Mouse (Mus musculus): ENCODE measurements around the gene BC049730. TPM values are rescaled to one million over a fixed set of nuclear protein-coding genes. Genes with fewer than 3 reads are reported as not detected.
"Not testable (repeated sequence)": the region's sequence is repeated elsewhere in the genome, so short reads cannot be mapped to it uniquely, and the experiment has no call there.

The BC049730 gene
- not detected for total RNA-seq (2021)
- long read RNA-seq, experiment 1 = 0 reads
- long read RNA-seq, experiment 2 = 0 reads

DNA sequence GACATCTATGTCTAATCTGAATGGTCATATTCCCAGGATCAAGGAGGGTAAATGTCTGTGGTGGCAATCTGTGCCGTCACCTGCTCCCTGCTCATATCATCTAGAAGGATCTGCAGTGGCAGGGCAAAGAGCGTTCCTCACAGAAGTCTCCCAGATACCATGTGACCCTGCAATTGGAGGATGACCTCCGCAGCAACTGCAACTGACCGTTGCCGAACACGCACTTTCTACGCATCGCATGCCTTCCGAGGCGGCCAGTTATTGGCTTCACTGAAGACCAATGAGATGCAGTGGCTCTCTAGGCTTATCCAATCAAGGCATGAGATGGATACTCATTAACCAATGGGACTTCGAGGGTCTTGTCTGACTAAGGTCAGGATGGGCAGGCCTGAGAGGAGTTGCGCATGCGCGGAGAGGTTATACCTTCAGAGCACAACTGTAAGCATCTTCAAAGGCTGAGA is at the start of gene BC049730:
BC049730 (plus strand) TSS at position 411 of the 461 bp plus-strand sequence.
- DNase-seq = no peak
- intact Hi-C loops (cut with DNase I; ENCODE audit: low total_unique reads) = no loop called here

DNA sequence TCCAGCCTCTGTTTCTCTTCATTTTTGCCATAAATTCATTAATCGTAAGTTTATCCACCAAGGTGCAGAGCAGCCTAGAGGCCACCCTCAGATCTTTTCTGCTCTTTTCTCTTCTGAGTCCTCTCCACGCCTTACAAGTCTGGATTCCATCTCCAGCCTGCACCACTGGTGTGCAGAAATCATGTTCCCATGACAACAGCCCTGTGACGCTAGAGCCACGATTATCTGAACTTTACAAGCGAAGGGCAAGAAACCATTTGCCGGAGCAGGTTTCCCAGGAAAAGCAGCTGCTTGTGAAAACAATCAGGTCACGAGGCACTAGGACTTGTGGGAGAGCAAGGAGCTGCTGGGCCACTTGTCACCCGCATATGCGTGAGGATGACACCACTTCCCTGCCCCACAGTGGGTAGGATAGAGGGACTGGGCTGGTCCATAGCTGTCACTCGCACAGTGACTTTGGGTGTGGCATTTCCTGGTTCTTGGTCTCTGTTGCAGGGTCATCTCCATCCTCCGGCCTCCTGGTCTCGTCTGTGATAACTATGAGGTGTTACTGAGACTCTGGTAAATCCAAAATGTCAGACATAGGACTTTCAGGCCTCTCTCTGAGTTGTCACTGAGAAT is 49.2 kb upstream of the BC049730 start:
- DNase-seq = no peak
- intact Hi-C loops (cut with DNase I; ENCODE audit: low total_unique reads) = loop anchor here (5.0 kb wide), 1 partner anchor 63 kb away; no protein-coding TSS in a partner anchor

DNA sequence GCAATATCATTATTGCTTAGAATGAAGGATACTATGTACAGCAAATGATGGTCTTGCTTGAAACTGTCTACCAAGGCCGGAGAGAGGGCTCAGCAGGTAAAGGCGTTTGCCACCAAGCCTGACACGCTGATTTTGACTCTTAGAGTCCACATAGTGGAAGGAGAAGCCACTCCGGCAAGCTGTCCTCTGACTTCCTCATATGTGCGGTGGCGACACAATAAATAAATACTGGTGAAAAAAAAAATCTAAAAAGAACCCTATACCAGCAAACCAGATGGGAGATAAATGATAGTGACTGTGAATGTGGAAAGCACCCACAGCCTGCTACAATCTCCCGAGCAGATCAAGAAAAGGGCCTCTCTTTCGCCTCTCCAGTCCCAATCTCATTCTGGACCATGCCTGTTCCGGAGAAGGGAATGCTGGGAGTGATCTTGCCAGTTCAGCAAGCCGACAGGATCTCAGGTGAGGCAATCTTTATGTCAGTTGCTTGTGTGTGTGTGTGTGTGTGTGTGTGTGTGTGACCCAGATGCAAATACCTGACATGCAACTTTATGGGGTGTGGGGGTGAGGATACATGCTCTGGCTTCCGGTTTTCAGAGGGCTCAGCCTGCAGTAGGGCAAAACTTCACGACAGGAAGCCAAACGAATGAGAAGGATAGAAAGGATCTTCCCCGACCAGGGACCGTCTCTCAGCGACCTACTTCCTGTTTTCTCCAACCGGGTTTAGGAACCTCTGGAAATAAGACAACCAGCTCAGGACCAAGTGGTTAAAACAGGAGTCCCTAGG is 47.7 kb upstream of the BC049730 start:
- intact Hi-C loops (cut with DNase I; ENCODE audit: low total_unique reads) = loop anchor here (5.0 kb wide), 1 partner anchor 64 kb away; no protein-coding TSS in a partner anchor
- DNase-seq = no peak

DNA sequence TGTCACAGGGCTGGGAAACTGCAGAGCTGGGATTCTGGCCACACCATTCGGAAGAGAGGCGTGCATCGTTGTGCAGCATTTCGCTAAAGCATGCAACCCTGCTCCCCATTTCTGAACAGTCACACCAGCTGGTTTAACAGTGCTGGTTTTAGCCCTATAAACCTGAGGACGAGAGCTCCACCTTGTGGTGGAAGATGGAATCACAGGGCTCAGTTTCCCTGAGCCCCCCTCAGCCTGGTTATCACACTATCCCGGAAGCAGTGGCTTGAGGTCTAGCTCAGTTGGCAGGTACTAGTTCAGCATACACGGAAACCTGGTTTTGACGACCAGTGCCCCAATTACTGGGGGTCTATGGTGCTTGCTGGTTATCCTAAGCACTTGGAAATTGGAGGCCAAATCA is 46.5 kb upstream of the BC049730 start:
- peak; percentile 40 for DNase-seq
- intact Hi-C loops (cut with DNase I; ENCODE audit: low total_unique reads) = loop anchor here (5.0 kb wide), 1 partner anchor 65 kb away; no protein-coding TSS in a partner anchor

DNA sequence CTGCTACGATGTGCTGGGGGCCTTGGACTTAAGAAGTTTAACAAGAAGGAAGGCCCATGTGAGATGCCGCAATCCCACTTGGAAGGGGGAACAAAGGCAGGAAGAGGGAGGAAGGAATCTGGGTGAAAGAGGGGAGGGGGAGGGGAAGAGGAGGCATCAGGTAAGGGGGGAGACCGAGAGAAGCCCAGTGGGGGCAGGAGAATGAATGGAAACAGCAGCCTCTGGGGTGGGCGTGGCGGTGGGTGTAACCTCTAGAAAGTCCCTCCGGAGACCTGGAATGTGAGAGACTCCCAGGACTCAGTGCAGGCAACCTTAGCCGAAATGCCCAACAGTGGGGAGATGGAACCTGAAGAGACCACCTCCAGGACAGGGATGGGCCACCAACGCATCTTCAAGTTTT is 44.7 kb upstream of the BC049730 start:
- intact Hi-C loops (cut with DNase I; ENCODE audit: low total_unique reads) = loop anchor here (5.0 kb wide), 1 partner anchor 67 kb away; no protein-coding TSS in a partner anchor
- no peak for DNase-seq

DNA sequence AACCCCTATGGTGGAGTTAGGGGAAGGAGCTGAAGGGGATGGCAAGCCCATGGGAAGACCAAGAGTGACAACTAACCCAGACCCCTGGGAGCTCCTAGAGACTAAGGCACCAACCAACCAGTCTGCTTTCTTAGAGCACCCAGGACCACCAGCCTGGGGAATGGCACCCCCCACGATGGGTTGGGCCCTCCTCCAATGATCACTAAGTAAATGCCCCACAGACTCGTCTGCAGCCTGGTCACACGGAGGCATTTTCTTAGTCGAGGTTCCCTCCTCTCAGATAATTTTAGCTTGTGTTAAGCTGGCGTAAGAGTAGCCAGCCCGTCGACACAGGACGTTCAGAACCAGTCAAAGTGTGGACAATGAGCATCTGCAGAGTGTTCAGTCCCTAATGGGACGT is 44.1 kb upstream of the BC049730 start:
- DNase-seq = no peak
- intact Hi-C loops (cut with DNase I; ENCODE audit: low total_unique reads) = loop anchor here (5.0 kb wide), 1 partner anchor 68 kb away; no protein-coding TSS in a partner anchor

DNA sequence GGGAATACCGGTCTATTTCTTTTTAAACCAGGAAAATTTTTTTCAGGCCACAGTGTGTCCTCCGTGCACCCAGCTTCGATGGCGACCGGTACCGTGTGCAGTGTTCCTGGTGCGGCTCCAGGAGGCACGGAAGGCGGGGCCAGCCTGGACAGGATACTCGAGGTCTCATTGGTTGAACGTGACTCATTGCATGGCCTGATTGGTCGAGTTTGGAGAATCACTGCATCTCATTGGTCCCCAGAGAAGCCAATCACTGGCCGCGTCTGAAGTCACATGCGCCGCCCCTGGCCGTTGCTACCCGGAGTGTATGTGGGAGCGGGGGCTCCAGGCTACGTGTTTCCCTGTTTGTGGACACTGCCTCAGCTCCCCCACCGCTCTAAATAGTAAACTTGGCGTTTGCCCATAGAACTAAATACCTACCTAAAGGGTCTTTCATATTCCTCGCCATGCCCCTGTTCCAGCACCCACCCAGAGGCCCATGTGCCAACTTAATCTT is 37.0 kb upstream of the BC049730 start:
- DNase-seq = no peak
- intact Hi-C loops (cut with DNase I; ENCODE audit: low total_unique reads) = no loop called here

DNA sequence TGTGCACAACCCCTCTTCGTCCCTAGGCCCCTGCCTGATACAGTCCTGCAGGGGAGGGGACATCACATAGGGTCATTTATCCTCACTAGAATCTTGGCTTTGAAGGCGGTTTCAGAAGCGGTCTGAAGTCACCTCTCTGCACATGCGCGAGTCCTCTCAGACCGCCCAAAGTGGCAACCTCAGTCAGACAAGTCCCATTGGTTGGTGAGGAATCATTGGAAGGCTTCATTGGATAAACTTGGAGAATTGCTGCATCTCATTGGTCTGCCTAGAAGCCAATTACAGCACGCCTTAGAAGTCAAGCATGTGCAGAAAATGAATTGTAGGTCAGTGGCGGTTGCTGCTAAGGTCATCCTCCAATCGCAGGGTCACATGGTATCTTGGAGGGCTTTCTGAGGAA is 32.5 kb upstream of the BC049730 start, which contains the start of gene Tex101:
Tex101 (minus strand) TSS at position 101 of the 400 bp plus-strand sequence.
- DNase-seq = no peak
- intact Hi-C loops (cut with DNase I; ENCODE audit: low total_unique reads) = no loop called here

DNA sequence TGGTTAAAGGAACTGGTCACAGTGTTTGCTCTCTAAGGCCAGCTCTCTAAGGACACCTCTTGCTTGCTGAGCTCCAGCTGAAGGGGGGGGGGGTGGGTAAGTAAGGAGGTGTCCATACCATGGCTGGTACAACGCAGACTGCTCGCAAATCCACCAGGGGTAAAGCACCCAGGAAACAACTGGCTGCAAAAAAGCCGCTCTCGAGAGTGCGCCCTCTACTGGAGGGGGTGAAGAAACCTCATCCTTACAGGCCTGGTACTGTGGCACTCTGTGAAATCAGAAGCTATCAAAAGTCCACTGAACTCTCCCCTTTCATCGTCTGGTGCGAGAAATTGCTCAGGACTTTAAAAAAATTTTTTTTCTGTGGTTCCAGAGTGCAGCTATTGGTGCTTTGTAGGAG is 24.9 kb upstream of the BC049730 start:
- intact Hi-C loops (cut with DNase I; ENCODE audit: low total_unique reads); DNase-seq: not testable (repeated sequence)

DNA sequence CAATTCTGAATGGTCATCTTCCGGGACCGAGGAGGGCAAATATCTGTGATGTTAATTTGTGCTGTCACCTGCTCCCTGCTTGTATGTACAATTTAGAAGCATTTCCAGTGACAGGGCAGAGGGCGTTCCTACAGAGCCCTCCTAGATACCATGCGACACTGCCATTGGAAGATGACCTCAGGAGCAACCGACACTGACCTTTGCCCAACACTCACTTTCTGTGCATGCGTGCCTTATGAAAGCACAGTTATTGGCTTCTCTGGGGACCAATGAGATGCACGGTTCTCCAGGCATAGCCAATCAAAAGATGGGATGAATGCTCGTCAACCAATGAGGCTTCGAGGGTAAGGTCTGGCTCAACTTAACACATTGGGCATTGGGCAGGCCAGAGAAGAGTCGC is 21.5 kb upstream of the BC049730 start:
- not testable (repeated sequence) for DNase-seq

DNA sequence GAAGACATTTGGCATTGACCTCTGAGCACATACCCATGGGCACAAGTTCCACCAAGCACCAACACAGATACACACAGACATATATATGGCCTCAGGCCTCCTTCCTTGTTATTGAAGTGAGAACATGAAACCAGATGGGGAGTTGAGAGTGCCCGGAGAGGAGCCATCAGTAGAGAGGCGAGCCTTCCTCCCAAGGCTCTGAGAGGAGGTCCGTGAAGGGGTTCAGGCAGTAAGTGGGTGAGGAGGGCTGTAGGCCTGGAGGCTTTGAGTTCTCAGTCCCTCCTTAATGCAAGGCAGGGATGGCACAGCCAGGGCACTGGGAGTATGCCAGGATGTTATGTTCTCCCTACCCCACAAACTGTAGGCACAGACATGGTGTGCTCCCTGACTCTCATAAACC is 16.3 kb upstream of the BC049730 start:
- DNase-seq; intact Hi-C loops (cut with DNase I; ENCODE audit: low total_unique reads): not testable (repeated sequence)

More for the DNA sequence above, 21.5 kb upstream of the BC049730 start:
- intact Hi-C loops (cut with DNase I; ENCODE audit: low total_unique reads) = not testable (repeated sequence)

DNA sequence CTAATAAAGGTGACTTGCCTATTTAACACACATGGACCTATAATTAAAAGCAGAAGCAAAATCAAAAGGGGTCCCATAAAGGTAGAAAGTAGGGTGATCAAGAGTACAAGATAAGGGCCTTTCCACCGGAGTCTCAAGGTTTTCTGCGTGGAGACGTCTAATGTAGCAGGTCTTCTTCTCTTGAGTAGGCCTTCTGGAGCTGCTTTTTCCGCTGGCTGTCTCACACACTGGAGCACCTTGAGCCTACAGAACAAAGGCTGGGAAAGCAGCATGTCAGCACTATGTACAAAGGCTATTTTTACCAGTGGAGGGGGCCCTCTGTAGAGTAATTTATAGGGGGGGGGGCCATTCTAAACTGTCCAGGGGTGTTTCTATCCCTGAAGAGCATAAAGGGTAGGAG is 11.2 kb upstream of the BC049730 start:
- not testable (repeated sequence) for DNase-seq

DNA sequence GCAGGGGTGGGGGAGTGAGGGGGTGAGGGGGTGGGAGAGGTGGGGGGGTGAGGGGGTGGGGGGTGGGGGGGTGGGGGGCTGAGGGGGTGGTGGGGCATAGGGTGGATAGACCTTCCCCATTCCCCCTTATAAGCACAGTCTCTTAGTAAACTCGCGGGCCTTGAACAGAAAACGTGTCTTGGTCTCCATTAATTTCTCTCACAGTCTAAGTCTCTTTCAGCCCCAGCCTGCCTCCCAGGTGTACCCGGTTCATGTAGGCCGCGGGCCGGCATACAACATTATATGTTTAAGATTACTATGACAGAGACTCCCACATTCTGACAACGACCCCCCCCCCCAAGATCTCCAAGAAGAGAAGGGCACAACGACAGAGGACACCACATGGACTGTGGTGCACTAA is 6.2 kb upstream of the BC049730 start:
- DNase-seq; intact Hi-C loops (cut with DNase I; ENCODE audit: low total_unique reads): not testable (repeated sequence)

More for the DNA sequence above, 11.2 kb upstream of the BC049730 start:
- intact Hi-C loops (cut with DNase I; ENCODE audit: low total_unique reads) = not testable (repeated sequence)

DNA sequence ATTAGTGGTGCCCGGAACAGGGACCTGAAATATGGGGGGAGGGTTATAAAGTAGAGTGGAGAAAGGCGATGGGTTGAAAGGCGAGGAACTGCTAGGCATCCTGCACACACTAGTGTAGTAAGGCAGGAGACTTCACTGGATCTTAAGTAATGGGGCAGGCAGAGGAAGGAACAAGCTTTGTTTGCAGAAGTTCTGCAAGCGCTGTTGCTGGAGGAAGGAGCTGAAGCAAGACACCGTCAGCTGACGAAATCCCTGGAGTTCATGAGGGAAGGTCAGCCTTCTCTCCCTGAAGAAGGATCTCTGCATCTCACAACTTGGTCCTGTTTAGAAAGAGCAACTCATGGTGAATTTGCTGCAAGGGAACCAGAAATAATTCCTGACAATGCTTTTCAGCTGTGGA is 6.0 kb downstream of the BC049730 start:
- intact Hi-C loops (cut with DNase I; ENCODE audit: low total_unique reads) = no loop called here

DNA sequence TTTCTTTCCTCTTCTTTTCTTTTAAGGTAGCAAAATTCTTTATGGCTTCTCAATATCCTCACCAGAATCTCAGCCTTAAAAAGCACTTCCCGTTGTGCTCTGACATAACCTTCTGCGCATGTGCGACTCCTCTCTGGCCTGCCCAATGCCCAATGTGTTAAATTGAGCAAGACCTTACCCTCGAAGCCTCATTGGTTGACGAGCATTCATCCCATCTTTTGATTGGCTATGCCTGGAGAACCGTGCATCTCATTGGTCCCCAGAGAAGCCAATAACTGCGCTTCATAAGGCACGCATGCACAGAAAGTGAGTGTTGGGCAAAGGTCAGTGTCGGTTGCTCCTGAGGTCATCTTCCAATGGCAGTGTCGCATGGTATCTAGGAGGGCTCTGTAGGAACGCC is 17.8 kb downstream of the BC049730 start, which contains the start of gene Gm4763:
Gm4763 (minus strand) TSS at position 101 of the 400 bp plus-strand sequence.
- intact Hi-C loops (cut with DNase I; ENCODE audit: low total_unique reads); DNase-seq: not testable (repeated sequence)

More for the DNA sequence above, 6.0 kb downstream of the BC049730 start:
- DNase-seq = no peak

DNA sequence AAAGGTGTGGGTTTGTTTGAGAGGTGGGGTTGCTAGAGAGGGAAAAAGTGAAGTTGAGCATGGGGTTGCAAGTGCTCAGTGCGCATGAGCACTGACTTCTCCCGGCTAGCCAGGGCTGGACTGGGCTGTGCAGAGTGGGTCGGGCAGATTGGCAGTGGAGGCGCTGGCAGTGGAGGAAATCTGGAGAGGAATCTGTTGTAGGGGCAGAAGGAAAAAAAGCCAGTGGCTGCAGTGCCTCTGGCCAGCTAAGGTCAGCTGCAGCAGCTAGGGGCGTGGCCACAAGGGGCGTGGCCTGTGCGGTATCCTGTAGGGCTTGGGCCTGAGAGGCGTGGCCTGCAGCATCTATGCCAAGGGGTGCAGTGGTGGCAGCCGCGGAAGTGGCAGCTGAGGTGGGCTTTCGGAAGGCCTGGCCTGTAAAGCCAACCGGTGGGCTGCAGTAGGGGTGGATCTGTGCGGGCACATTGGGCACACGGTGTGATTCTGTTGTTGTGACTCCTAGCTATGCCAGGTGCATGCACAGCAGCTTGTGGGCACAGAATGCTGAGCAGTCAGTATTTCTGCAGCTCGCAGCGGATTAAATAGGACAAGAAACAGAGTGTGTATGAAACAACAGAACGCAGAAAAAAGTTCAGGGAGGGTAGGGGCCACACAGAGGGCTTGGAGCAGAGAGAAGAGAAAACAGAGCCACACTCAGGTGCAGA is 27.1 kb downstream of the BC049730 start:
- peak; percentile 31 for DNase-seq
- intact Hi-C loops (cut with DNase I; ENCODE audit: low total_unique reads) = no loop called here

DNA sequence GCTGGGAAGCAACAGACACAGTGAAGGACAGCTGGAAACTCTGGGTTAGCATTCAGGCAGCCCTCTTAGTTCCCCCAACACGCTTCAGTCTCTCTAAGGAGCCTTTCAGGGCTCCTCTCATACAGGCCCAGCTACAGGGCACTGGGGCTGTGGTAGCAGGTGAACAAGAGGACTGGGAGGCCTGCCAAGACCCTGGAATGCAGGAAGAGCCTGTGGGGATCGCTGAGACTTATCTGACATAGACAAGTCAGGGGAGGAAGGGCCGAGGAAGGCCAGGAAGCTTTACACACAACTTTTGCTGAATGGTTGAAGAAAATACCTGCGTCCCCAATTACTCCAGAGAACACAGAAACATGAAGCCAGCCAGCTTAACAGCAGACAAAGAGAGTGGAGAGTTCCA is 41.7 kb downstream of the BC049730 start:
- intact Hi-C loops (cut with DNase I; ENCODE audit: low total_unique reads) = no loop called here
- no peak for DNase-seq

DNA sequence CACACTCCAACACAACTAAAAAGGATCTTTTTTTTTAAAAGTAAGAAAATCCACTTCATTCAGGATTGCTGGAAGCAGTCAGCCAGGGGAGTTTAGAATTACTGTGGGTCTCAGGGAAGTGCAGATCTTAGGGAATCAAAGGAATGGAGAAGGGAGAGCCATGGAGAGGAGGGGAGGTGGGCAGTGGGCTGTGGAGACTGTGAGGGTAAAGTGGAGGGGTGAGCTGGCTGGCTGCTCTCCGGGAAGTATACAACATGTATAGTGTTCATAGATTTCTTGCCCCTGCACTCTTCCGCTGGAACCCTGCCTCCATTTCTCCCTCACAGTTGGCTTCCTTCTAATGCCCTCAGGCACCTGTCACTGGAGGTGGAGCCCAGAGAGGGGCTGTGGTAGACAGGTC is 42.6 kb downstream of the BC049730 start:
- DNase-seq = no peak
- intact Hi-C loops (cut with DNase I; ENCODE audit: low total_unique reads) = no loop called here

DNA sequence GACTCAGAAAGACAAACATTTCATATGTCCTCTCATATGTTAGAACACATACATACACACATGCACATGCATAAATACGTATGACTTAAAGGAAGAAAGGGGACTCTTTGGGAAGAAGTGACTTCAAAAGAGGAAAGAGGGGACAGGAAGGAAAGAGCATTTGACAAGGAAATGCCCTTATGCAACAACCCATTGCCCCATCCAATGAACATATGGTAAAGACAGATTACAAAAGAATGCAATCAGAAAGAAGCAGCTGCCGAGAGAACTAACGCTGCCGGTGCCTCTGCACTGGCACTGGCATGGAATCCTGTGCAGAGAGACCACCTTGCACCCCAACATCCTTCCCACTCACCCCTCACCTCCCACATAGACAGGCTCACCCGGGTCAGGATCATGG is 44.4 kb downstream of the BC049730 start:
- no peak for DNase-seq
- intact Hi-C loops (cut with DNase I; ENCODE audit: low total_unique reads) = no loop called here
